Mouse (Mus musculus) neutrophil, adult 5-6 weeks (primary cell): Measurements from ENCODE around the gene Endog. TPM values are rescaled to one million over a fixed set of nuclear protein-coding genes. Genes with fewer than 3 reads are reported as not detected.
"Not testable (repeated sequence)": the region's sequence is repeated elsewhere in the genome, so short reads cannot be mapped to it uniquely, and the experiment has no call there.

Experiments
- ATAC-seq: fragments of 151-379, 151-347 bp; 2 replicates; pipeline ENCODE4 v1.8.0; 2017; ENCODE audit warnings: mild to moderate bottlenecking, moderate TSS enrichment; ENCODE audit not compliant: insufficient number of reproducible peaks, poor library complexity, low FRiP score, severe bottlenecking; ENCODE audit errors: extremely low read depth
- total RNA-seq: library from RNA; stranded (forward); fragments of 200-1000 nt; gene quantifications from 2 replicates; pipeline ENCODE4 v1.2.3, GENCODE M21; 2017

Endog gene
- total RNA-seq, result 1.3 and 3.9 TPM in 2 replicates

- peak; percentile 83 for ATAC-seq
Observed at GRCm38 (mm10) chr2:30171371-30171996, at the start of gene Endog. Gene Endog (plus strand): TSS chr2:30171493.

GRCm38 (mm10) chr2:30122766-30123165 is 48.5 kb upstream of the Endog start:
- ATAC-seq, result no peak

GRCm38 (mm10) chr2:30123729-30124471 is 47.4 kb upstream of the Endog start:
- ATAC-seq, result 0 out of 2 replicates have a peak, but pooled peaks have one; percentile 8

GRCm38 (mm10) chr2:30124472-30125274 is 46.6 kb upstream of the Endog start, which contains the start of gene Zer1:
Gene Zer1 (minus strand): TSS chr2:30124585.
- peak; percentile 92 for ATAC-seq

GRCm38 (mm10) chr2:30128789-30129188 is 42.5 kb upstream of the Endog start:
- ATAC-seq, result no peak

- no peak for ATAC-seq
Observed at GRCm38 (mm10) chr2:30130156-30130555, 41.1 kb upstream of the Endog start.

- not testable (repeated sequence) for ATAC-seq
Observed at GRCm38 (mm10) chr2:30131240-30131639, 40.1 kb upstream of the Endog start.

- no peak for ATAC-seq
Observed at GRCm38 (mm10) chr2:30132801-30133612, 38.3 kb upstream of the Endog start.

GRCm38 (mm10) chr2:30133613-30134377 is 37.5 kb upstream of the Endog start, which contains the start of gene Tbc1d13:
Gene Tbc1d13 (plus strand): TSS chr2:30133746.
- ATAC-seq, result peak; percentile 88

- no peak for ATAC-seq
Observed at GRCm38 (mm10) chr2:30134378-30134711, 36.9 kb upstream of the Endog start.

GRCm38 (mm10) chr2:30134928-30135620 is 36.2 kb upstream of the Endog start:
- no peak for ATAC-seq

GRCm38 (mm10) chr2:30136458-30136857 is 34.8 kb upstream of the Endog start:
- ATAC-seq, result no peak

GRCm38 (mm10) chr2:30140021-30140420 is 31.3 kb upstream of the Endog start:
- ATAC-seq, result not testable (repeated sequence)

- ATAC-seq, result no peak
Observed at GRCm38 (mm10) chr2:30144436-30144835, 26.9 kb upstream of the Endog start.

GRCm38 (mm10) chr2:30147466-30147865 is 23.8 kb upstream of the Endog start:
- no peak for ATAC-seq

- ATAC-seq, result no peak
Observed at GRCm38 (mm10) chr2:30151840-30152239, 19.5 kb upstream of the Endog start.

- no peak for ATAC-seq
Observed at GRCm38 (mm10) chr2:30152616-30153015, 18.7 kb upstream of the Endog start.

GRCm38 (mm10) chr2:30159871-30160270 is 11.4 kb upstream of the Endog start:
- ATAC-seq, result not testable (repeated sequence)
